Mouse (Mus musculus) small intestine, adult 2 months (tissue): ENCODE results near the gene Abtb2.

ENCODE experiments used
- CTCF ChIP-seq: fragments of 200-500 bp; IDR thresholded peaks from 2 replicates; pipeline ENCODE4 v1.5.1; 2012; ENCODE audit warnings: low read depth, mild to moderate bottlenecking, control low read depth, inconsistent platforms, low read length, moderate library complexity, mixed read lengths; ENCODE audit not compliant: insufficient replicate concordance, insufficient read length; ENCODE audit errors: extremely low read depth
- POLR2A ChIP-seq: fragments of 200-500 bp; IDR thresholded peaks from 2 replicates; pipeline ENCODE4 v1.6.1; 2012; ENCODE audit warnings: low read depth, mild to moderate bottlenecking, control low read depth, inconsistent platforms, low read length, moderate library complexity

- no peak for TF ChIP-seq CTCF
- TF ChIP-seq POLR2A, result no peak
Observed at GRCm38 (mm10) chr2:103644418-103644817, 78.3 kb downstream of the Abtb2 start.
